Mouse (Mus musculus): ENCODE data around the gene Pyroxd2. TPM values are rescaled to one million over a fixed set of nuclear protein-coding genes. Genes with fewer than 3 reads are reported as not detected.

The Pyroxd2 gene
- polyA plus RNA-seq, 2 experiments, result 2.9 to 6.5 TPM

DNA sequence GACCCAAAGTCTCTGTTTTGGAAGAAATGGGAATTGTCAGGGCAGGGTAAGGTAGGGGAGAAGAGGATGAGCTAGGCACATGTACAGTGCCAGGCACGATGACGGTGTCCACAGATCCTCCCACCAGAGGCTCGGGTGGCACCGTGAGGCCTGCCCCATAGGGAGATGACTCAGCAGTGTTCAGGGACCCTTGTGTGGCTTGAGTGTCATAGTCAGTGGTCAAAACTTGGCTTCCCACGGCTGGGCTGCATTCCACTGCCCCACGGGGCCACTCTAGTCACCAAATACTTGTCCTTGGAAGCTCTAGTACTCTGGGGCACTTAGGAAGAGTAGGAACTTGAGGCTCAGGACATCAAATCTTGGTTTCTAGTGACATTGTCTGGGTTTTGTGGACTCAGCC, 4.1 kb upstream of the Pyroxd2 start:
- H3K4me2 ChIP-seq (replicated peaks; ENCODE audit: low read depth, low read length, severe bottlenecking), result no peak overlapping the region
- H3K36me3 ChIP-seq (ENCODE audit: control insufficient read depth, insufficient read depth, low read length), result no peaks in the 10 kb centered on the region
- H3K4me3 ChIP-seq (replicated peaks; ENCODE audit: low read length), result no peak overlapping the region
- no peak for TF ChIP-seq POLR2A (IDR thresholded peaks at IDR 0.05; ENCODE audit: borderline replicate concordance, extremely low read depth, insufficient read depth, insufficient read length)
- H3K9ac ChIP-seq (ENCODE audit: low read depth, low read length, severe bottlenecking), result no peak overlapping the region
- 81% methylated on average over 6 of the region's 6 CpGs for WGBS
- H3K27ac ChIP-seq (replicated peaks; ENCODE audit: low read depth, low read length), result no peak overlapping the region
- H3K27me3 ChIP-seq (ENCODE audit: control insufficient read depth, insufficient read depth, low read length), result no peaks in the 10 kb centered on the region
- H3K4me1 ChIP-seq (ENCODE audit: control insufficient read depth, insufficient read depth, low read length), result peaks cover 26% of the 10 kb centered on the region
- DNase-seq (ENCODE audit: low spot score) (no peak), ATAC-seq (ENCODE audit: low FRiP score, low read depth) (no peak)
- H3K9me3 ChIP-seq (ENCODE audit: control insufficient read depth, low read length), result no peaks in the 10 kb centered on the region

- Histone ChIP-seq H3K9me3 (ENCODE audit: control insufficient read depth, low read length) (no peaks in the 10 kb centered on the region), H3K4me3 (replicated peaks; ENCODE audit: low read length) (no peak overlapping the region), H3K9ac (ENCODE audit: low read depth, low read length, severe bottlenecking) (no peak overlapping the region), H3K4me2 (replicated peaks; ENCODE audit: low read depth, low read length, severe bottlenecking) (no peak overlapping the region), H3K27me3 (ENCODE audit: control insufficient read depth, insufficient read depth, low read length) (no peaks in the 10 kb centered on the region), H3K4me1 (ENCODE audit: control insufficient read depth, insufficient read depth, low read length) (peaks cover 28% of the 10 kb centered on the region), H3K27ac (replicated peaks; ENCODE audit: low read depth, low read length) (no peak overlapping the region), H3K36me3 (ENCODE audit: control insufficient read depth, insufficient read depth, low read length) (no peaks in the 10 kb centered on the region)
- DNase-seq (ENCODE audit: low spot score) (no peak), ATAC-seq (ENCODE audit: low FRiP score, low read depth) (no peak)
- 67% methylated on average over 15 of the region's 15 CpGs for WGBS
- no peak for TF ChIP-seq POLR2A (IDR thresholded peaks at IDR 0.05; ENCODE audit: borderline replicate concordance, extremely low read depth, insufficient read depth, insufficient read length)
Observed at GRCm38 (mm10) chr19:42755148-42755870, 2.7 kb upstream of the Pyroxd2 start.

GRCm38 (mm10) chr19:42753141-42753917, 754 bp upstream of the Pyroxd2 start:
- Histone ChIP-seq H3K27ac (replicated peaks; ENCODE audit: low read depth, low read length) (peak overlapping the region; percentile 92), H3K9ac (ENCODE audit: low read depth, low read length, severe bottlenecking) (no peak overlapping the region), H3K36me3 (ENCODE audit: control insufficient read depth, insufficient read depth, low read length) (no peaks in the 10 kb centered on the region), H3K4me2 (replicated peaks; ENCODE audit: low read depth, low read length, severe bottlenecking) (peak overlapping the region; percentile 66), H3K27me3 (ENCODE audit: control insufficient read depth, insufficient read depth, low read length) (no peaks in the 10 kb centered on the region), H3K9me3 (ENCODE audit: control insufficient read depth, low read length) (no peaks in the 10 kb centered on the region), H3K4me1 (ENCODE audit: control insufficient read depth, insufficient read depth, low read length) (peaks cover 34% of the 10 kb centered on the region), H3K4me3 (replicated peaks; ENCODE audit: low read length) (no peak overlapping the region)
- TF ChIP-seq POLR2A (IDR thresholded peaks at IDR 0.05; ENCODE audit: borderline replicate concordance, extremely low read depth, insufficient read depth, insufficient read length), result no peak
- 35% methylated on average over 11 of the region's 11 CpGs for WGBS
- ATAC-seq (ENCODE audit: low FRiP score, low read depth) (no peak), DNase-seq (ENCODE audit: low spot score) (peak; percentile 61)

DNA sequence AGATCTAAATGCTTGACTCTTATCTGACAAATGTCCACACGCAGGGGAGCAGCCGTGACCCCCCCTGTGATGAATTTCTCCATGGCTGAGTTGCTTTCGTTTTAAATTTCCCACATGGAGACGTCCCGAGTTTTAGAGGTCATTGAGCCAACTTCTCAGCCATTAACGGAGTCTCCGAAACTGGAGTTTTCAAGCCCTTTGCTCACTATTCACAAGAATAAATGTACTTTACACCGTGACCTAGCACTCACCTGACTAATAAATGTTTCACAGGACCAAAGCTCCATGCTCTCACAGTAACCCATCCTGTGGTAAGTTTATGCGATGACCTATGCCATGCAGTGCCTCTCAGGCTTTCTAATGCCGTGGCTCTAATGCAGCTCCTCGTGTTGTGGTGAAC, 2.4 kb downstream of the Pyroxd2 start:
- 67% methylated on average over 11 of the region's 11 CpGs for WGBS
- no peak for ATAC-seq (ENCODE audit: low FRiP score, low read depth)
- Histone ChIP-seq H3K4me2 (replicated peaks; ENCODE audit: low read depth, low read length, severe bottlenecking) (no peak overlapping the region), H3K4me3 (replicated peaks; ENCODE audit: low read length) (no peak overlapping the region), H3K9ac (ENCODE audit: low read depth, low read length, severe bottlenecking) (no peak overlapping the region), H3K36me3 (ENCODE audit: control insufficient read depth, insufficient read depth, low read length) (no peaks in the 10 kb centered on the region), H3K27me3 (ENCODE audit: control insufficient read depth, insufficient read depth, low read length) (no peaks in the 10 kb centered on the region), H3K9me3 (ENCODE audit: control insufficient read depth, low read length) (no peaks in the 10 kb centered on the region), H3K27ac (replicated peaks; ENCODE audit: low read depth, low read length) (no peak overlapping the region), H3K4me1 (ENCODE audit: control insufficient read depth, insufficient read depth, low read length) (peaks cover 35% of the 10 kb centered on the region)
- no peak for TF ChIP-seq POLR2A (IDR thresholded peaks at IDR 0.05; ENCODE audit: borderline replicate concordance, extremely low read depth, insufficient read depth, insufficient read length)
- DNase-seq (ENCODE audit: low spot score), result no peak

GRCm38 (mm10) chr19:42746702-42747101, 5.9 kb downstream of the Pyroxd2 start:
- Histone ChIP-seq H3K36me3 (ENCODE audit: control insufficient read depth, insufficient read depth, low read length) (no peaks in the 10 kb centered on the region), H3K9me3 (ENCODE audit: control insufficient read depth, low read length) (no peaks in the 10 kb centered on the region), H3K27me3 (ENCODE audit: control insufficient read depth, insufficient read depth, low read length) (no peaks in the 10 kb centered on the region), H3K4me2 (replicated peaks; ENCODE audit: low read depth, low read length, severe bottlenecking) (no peak overlapping the region), H3K9ac (ENCODE audit: low read depth, low read length, severe bottlenecking) (no peak overlapping the region), H3K4me3 (replicated peaks; ENCODE audit: low read length) (no peak overlapping the region), H3K4me1 (ENCODE audit: control insufficient read depth, insufficient read depth, low read length) (peaks cover 29% of the 10 kb centered on the region), H3K27ac (replicated peaks; ENCODE audit: low read depth, low read length) (no peak overlapping the region)
- WGBS, result 91% methylated on average over 8 of the region's 8 CpGs
- no peak for ATAC-seq (ENCODE audit: low FRiP score, low read depth)
- no peak for TF ChIP-seq POLR2A (IDR thresholded peaks at IDR 0.05; ENCODE audit: borderline replicate concordance, extremely low read depth, insufficient read depth, insufficient read length)
- DNase-seq (ENCODE audit: low spot score), result no peak

Measured in limb, embryonic 14.5 days (tissue).